ENCODE assay signal across 16 mouse cellular contexts in genomic region chr5:130613657-130614056, GRCm38 (mm10).
"Had no signal": no experiment of that assay in that cellular context is flagged by ENCODE, and none has a peak within 500 bp of the region (broad histone marks: within the 10 kb centered on the region; RNA-seq: fewer than 3 reads in every experiment).

No protein-coding gene starts in this region.

- DNase-seq: kidney, adult 2 months; kidney, postnatal 14 days; liver, embryonic 13.5 days; liver, postnatal 0 days; midbrain, embryonic 14.5 days; retina, postnatal 1 day; right cerebral cortex, postnatal 4 days; spleen, adult 18-20 months; thymus, adult 18-20 months; thymus, postnatal 14 days had no signal

- H3K27ac ChIP-seq: kidney, embryonic 15.5 days; left cerebral cortex, adult 2 months; liver, embryonic 13.5 days; lung, embryonic 15.5 days; macrophage; neural tube, embryonic 12.5 days had no signal

- H3K9me3 ChIP-seq: kidney, embryonic 15.5 days; lung, embryonic 15.5 days; neural tube, embryonic 12.5 days had no signal

- H3K4me3 ChIP-seq: kidney, embryonic 15.5 days; left cerebral cortex, adult 2 months; liver, embryonic 13.5 days; lung, embryonic 15.5 days; neural tube, embryonic 12.5 days had no signal

- H3K36me3 ChIP-seq: kidney, embryonic 15.5 days; liver, embryonic 13.5 days; lung, embryonic 15.5 days; neural tube, embryonic 12.5 days had no signal

- ATAC-seq: intestine, embryonic 16.5 days; liver, postnatal 0 days had no signal

- H3K9ac ChIP-seq: kidney, embryonic 15.5 days; liver, embryonic 13.5 days; liver, postnatal 0 days; lung, embryonic 15.5 days; neural tube, embryonic 12.5 days had no signal

- H3K27me3 ChIP-seq: kidney, embryonic 15.5 days; liver, embryonic 13.5 days; lung, embryonic 15.5 days; neural tube, embryonic 12.5 days had no signal

- H3K4me2 ChIP-seq: kidney, embryonic 15.5 days; liver, embryonic 13.5 days; lung, embryonic 15.5 days; neural tube, embryonic 12.5 days had no signal

- H3K4me1 ChIP-seq: kidney, embryonic 15.5 days; liver, embryonic 13.5 days; lung, embryonic 15.5 days; neural tube, embryonic 12.5 days had no signal
